Mouse (Mus musculus) ES-E14 (cell line): Measurements from ENCODE around the gene Zfp609. TPM values are rescaled to one million over a fixed set of nuclear protein-coding genes. Genes with fewer than 3 reads are reported as not detected.

Experiments used
- DNase-seq: peaks from one replicate; pipeline ENCODE4 v3.0.0-alpha.2; 2013; ENCODE audit warnings: low read depth, low spot score
- H3K27ac ChIP-seq: 2 replicates; pipeline ENCODE4 v1.5.1; 2012; ENCODE audit warnings: low read depth, mild to moderate bottlenecking, low read length, moderate library complexity, mixed read lengths; ENCODE audit not compliant: poor library complexity, insufficient read depth, severe bottlenecking
- H3K36me3 ChIP-seq: 2 replicates; pipeline ENCODE4 v1.6.1; 2012; ENCODE audit warnings: mild to moderate bottlenecking, low read length, moderate library complexity, mixed read lengths; ENCODE audit not compliant: control insufficient read depth, poor library complexity, insufficient read depth, severe bottlenecking
- H3K4me1 ChIP-seq, 2 experiments: fragments of 150-350 bp in 1 of 2; sonication (generic) in 1 of 2; 2 replicates each; pipeline ENCODE4 v1.6.1; 2012; ENCODE audit warnings: low read length in 2 of 2, mild to moderate bottlenecking in 1 of 2, mixed read lengths in 1 of 2; ENCODE audit not compliant: control insufficient read depth in 2 of 2, insufficient read depth in 2 of 2, poor library complexity in 1 of 2
- H3K4me3 ChIP-seq, 2 experiments: fragments of 150-350 bp in 1 of 2; sonication (generic) in 1 of 2; 2 replicates each; pipeline ENCODE4 v1.5.1; 2012; ENCODE audit warnings: low read length in 2 of 2, low read depth in 1 of 2, mild to moderate bottlenecking in 1 of 2, mixed read lengths in 1 of 2; ENCODE audit not compliant: insufficient read depth in 1 of 2, poor library complexity in 1 of 2, severe bottlenecking in 1 of 2
- H3K9ac ChIP-seq: 2 replicates; pipeline ENCODE4 v1.6.1; 2012; ENCODE audit warnings: low read depth, mild to moderate bottlenecking, low read length, mixed read lengths; ENCODE audit not compliant: poor library complexity, insufficient read depth, severe bottlenecking
- H3K9me3 ChIP-seq: fragments of 150-350 bp; sonication (generic); 2 replicates; pipeline ENCODE4 v1.6.1; 2012; ENCODE audit warnings: low read depth, mild to moderate bottlenecking, low read length; ENCODE audit not compliant: control insufficient read depth, insufficient read depth
- CHD2 ChIP-seq: IDR thresholded peaks from 2 replicates; pipeline ENCODE4 v1.6.1; 2014; ENCODE audit warnings: mild to moderate bottlenecking, low read depth, low read length, inconsistent platforms
- HCFC1 ChIP-seq: IDR thresholded peaks from 2 replicates; pipeline ENCODE4 v1.6.1; 2012; ENCODE audit warnings: low read length, inconsistent platforms, borderline replicate concordance; ENCODE audit not compliant: insufficient read depth
- MAFK ChIP-seq: IDR thresholded peaks from 2 replicates; pipeline ENCODE4 v1.6.1; 2014; ENCODE audit warnings: mild to moderate bottlenecking, low read depth, low read length, inconsistent platforms; ENCODE audit not compliant: insufficient read depth
- ZC3H11A ChIP-seq: IDR thresholded peaks from 2 replicates; pipeline ENCODE4 v1.6.1; 2012; ENCODE audit warnings: low read depth, mild to moderate bottlenecking, inconsistent platforms, low read length, borderline replicate concordance
- ZNF384 ChIP-seq: IDR thresholded peaks from 2 replicates; pipeline ENCODE4 v1.6.1; 2012; ENCODE audit warnings: low read depth, low read length, inconsistent platforms
- in situ Hi-C, 2 experiments: fragments of 600-800 bp; cut with MboI; formaldehyde crosslinking; loops; one replicate each; pipeline ENCODE4 v1.15.1; 2025; ENCODE audit warnings: low sequenced_read_pairs in 2 of 2, inconsistent platforms in 1 of 2; ENCODE audit not compliant: unreplicated experiment in 2 of 2
- total RNA-seq: library from RNA; depleted of rRNA; stranded (reverse); fragments of 300-350 nt; gene quantifications from 2 replicates; pipeline ENCODE4 v1.2.3, GENCODE M21; 2012; rRNA removed

Zfp609 gene
- total RNA-seq = 8.7 and 9.9 TPM in 2 replicates

GRCm38 (mm10) chr9:65827344-65828015, at the start of gene Zfp609:
Zfp609 (minus strand) TSS chr9:65827564.
- in situ Hi-C loops = no loop called here
- TF ChIP-seq HCFC1 (peak; percentile 83), MAFK (no peak), CHD2 (peak; percentile 67; the same call in 1 of the 2 replicates)
- Histone ChIP-seq H3K36me3 (no peaks in the 10 kb centered on the region), H3K9ac (peak within 1 kb of the TSS; percentile 81), H3K4me1 (peaks cover 9% of the 10 kb centered on the region in 2 experiments), H3K9me3 (no peaks in the 10 kb centered on the region), H3K27ac (peak within 1 kb of the TSS; percentile 98), H3K4me3 (peak within 1 kb of the TSS; percentile 94 to 95)
- peak; percentile 91 for DNase-seq

GRCm38 (mm10) chr9:65859656-65860055, 32.3 kb upstream of the Zfp609 start:
- H3K9me3 ChIP-seq = no peaks in the 10 kb centered on the region

GRCm38 (mm10) chr9:65850203-65850602, 22.8 kb upstream of the Zfp609 start:
- no peak overlapping the region for H3K4me3 ChIP-seq
- H3K4me1 ChIP-seq = no peaks in the 10 kb centered on the region
- no peak overlapping the region for H3K9ac ChIP-seq
- no peaks in the 10 kb centered on the region for H3K36me3 ChIP-seq
- H3K27ac ChIP-seq = no peak overlapping the region
- H3K9me3 ChIP-seq = no peaks in the 10 kb centered on the region
- DNase-seq = no peak
- in situ Hi-C loops = loop anchor here in 1 of 2 experiments (10.0 kb wide), 1 partner anchor 245 kb away; no protein-coding TSS in a partner anchor
- TF ChIP-seq CHD2 (no peak), MAFK (no peak), HCFC1 (no peak)

More at GRCm38 (mm10) chr9:65859656-65860055, 32.3 kb upstream of the Zfp609 start:
- no peak for DNase-seq
- Histone ChIP-seq H3K9ac (no peak overlapping the region), H3K4me1 (no peaks in the 10 kb centered on the region), H3K36me3 (peaks cover 13% of the 10 kb centered on the region), H3K27ac (no peak overlapping the region), H3K4me3 (no peak overlapping the region)
- TF ChIP-seq ZNF384 (no peak), MAFK (no peak), ZC3H11A (no peak), HCFC1 (no peak), CHD2 (no peak)
- in situ Hi-C loops = loop anchor here in 1 of 2 experiments (10.0 kb wide), 1 partner anchor 255 kb away; no protein-coding TSS in a partner anchor

GRCm38 (mm10) chr9:65848154-65848553, 20.8 kb upstream of the Zfp609 start:
- no peak for DNase-seq
- H3K9me3 ChIP-seq = no peaks in the 10 kb centered on the region
- no peaks in the 10 kb centered on the region for H3K36me3 ChIP-seq
- no peak for TF ChIP-seq ZNF384
- TF ChIP-seq CHD2 = no peak
- no peak for TF ChIP-seq MAFK
- TF ChIP-seq ZC3H11A = no peak
- no peak for TF ChIP-seq HCFC1
- no peak overlapping the region for H3K9ac ChIP-seq
- H3K4me1 ChIP-seq = no peaks in the 10 kb centered on the region
- in situ Hi-C loops = no loop called here
- no peak overlapping the region for H3K27ac ChIP-seq
- H3K4me3 ChIP-seq = no peak overlapping the region
